Mouse (Mus musculus): ENCODE data around the gene Micu1.
"Not testable (repeated sequence)": the region's sequence is repeated elsewhere in the genome, so short reads cannot be mapped to it uniquely, and the experiment has no call there.

The Micu1 gene

GRCm38 (mm10) chr10:59861201-59861600, 158.9 kb downstream of the Micu1 start:
- DNase-seq = no peak

- DNase-seq = no peak
These were observed 160.7 kb downstream of the Micu1 start for GRCm38 (mm10) chr10:59862816-59863440.

- DNase-seq = no peak
These were observed 161.3 kb downstream of the Micu1 start for GRCm38 (mm10) chr10:59863620-59864019.

GRCm38 (mm10) chr10:59864232-59864875, 162.1 kb downstream of the Micu1 start:
- no peak for DNase-seq

- peak; percentile 83 for DNase-seq
These were observed 162.8 kb downstream of the Micu1 start for GRCm38 (mm10) chr10:59864884-59865726.

- DNase-seq = no peak
These were observed 166.0 kb downstream of the Micu1 start for GRCm38 (mm10) chr10:59868266-59868665.

GRCm38 (mm10) chr10:59870038-59870437, 167.8 kb downstream of the Micu1 start:
- no peak for DNase-seq

- not testable (repeated sequence) for DNase-seq
These were observed 170.4 kb downstream of the Micu1 start for GRCm38 (mm10) chr10:59872651-59873050.

GRCm38 (mm10) chr10:59873206-59873605, 170.9 kb downstream of the Micu1 start:
- DNase-seq = no peak

GRCm38 (mm10) chr10:59873613-59874012, 171.3 kb downstream of the Micu1 start:
- no peak for DNase-seq

GRCm38 (mm10) chr10:59875396-59875795, 173.1 kb downstream of the Micu1 start:
- DNase-seq = no peak

GRCm38 (mm10) chr10:59876698-59877097, 174.4 kb downstream of the Micu1 start:
- not testable (repeated sequence) for DNase-seq

- DNase-seq = no peak
These were observed 175.3 kb downstream of the Micu1 start for GRCm38 (mm10) chr10:59877421-59878117.

GRCm38 (mm10) chr10:59878823-59879222, 176.5 kb downstream of the Micu1 start:
- DNase-seq = peak; percentile 67

- peak; percentile 96 for DNase-seq
These were observed 177.2 kb downstream of the Micu1 start, which contains the start of gene Dnajb12 for GRCm38 (mm10) chr10:59879255-59880028. Dnajb12 (plus strand) TSS chr10:59879556.

- DNase-seq = no peak
These were observed 177.7 kb downstream of the Micu1 start for GRCm38 (mm10) chr10:59880029-59880386.

GRCm38 (mm10) chr10:59880837-59881236, 178.6 kb downstream of the Micu1 start:
- DNase-seq = no peak

GRCm38 (mm10) chr10:59884327-59885173, 182.3 kb downstream of the Micu1 start:
- DNase-seq = no peak

GRCm38 (mm10) chr10:59885174-59886080, 183.2 kb downstream of the Micu1 start:
- DNase-seq = no peak

- no peak for DNase-seq
These were observed 183.8 kb downstream of the Micu1 start for GRCm38 (mm10) chr10:59886081-59886466.

Measured in cerebellum, adult 9-10 months (tissue).